Mouse (Mus musculus): ENCODE data around the gene Cbx6.

Cbx6 gene

GRCm38 (mm10) chr15:79805246-79805645 lies 29.2 kb downstream of the Cbx6 start:
- intact Hi-C loops (cut with DNase I) = loop anchor here (5.0 kb wide), 1 partner anchor 48 kb away; no protein-coding TSS in a partner anchor

- intact Hi-C loops (cut with DNase I) = loop anchor here (5.0 kb wide), 1 partner anchor 47 kb away; no protein-coding TSS in a partner anchor
These were observed 30.0 kb downstream of the Cbx6 start, which contains the start of gene Nptxr for GRCm38 (mm10) chr15:79804352-79805071. TSS of gene Nptxr (minus strand) at chr15:79804766.

- intact Hi-C loops (cut with DNase I) = no loop called here
These were observed 30.7 kb downstream of the Cbx6 start for GRCm38 (mm10) chr15:79803533-79804351.

- intact Hi-C loops (cut with DNase I) = no loop called here
These were observed 32.2 kb downstream of the Cbx6 start for GRCm38 (mm10) chr15:79802304-79802703.

GRCm38 (mm10) chr15:79801646-79802045 lies 32.8 kb downstream of the Cbx6 start:
- intact Hi-C loops (cut with DNase I) = no loop called here

- intact Hi-C loops (cut with DNase I) = no loop called here
These were observed 33.8 kb downstream of the Cbx6 start for GRCm38 (mm10) chr15:79800701-79801100.

GRCm38 (mm10) chr15:79798591-79798990 lies 35.9 kb downstream of the Cbx6 start:
- intact Hi-C loops (cut with DNase I) = no loop called here

- intact Hi-C loops (cut with DNase I) = no loop called here
These were observed 36.8 kb downstream of the Cbx6 start for GRCm38 (mm10) chr15:79797680-79798079.

GRCm38 (mm10) chr15:79797096-79797495 lies 37.4 kb downstream of the Cbx6 start:
- intact Hi-C loops (cut with DNase I) = no loop called here

GRCm38 (mm10) chr15:79796256-79796655 lies 38.2 kb downstream of the Cbx6 start:
- intact Hi-C loops (cut with DNase I) = no loop called here

- intact Hi-C loops (cut with DNase I) = no loop called here
These were observed 40.3 kb downstream of the Cbx6 start for GRCm38 (mm10) chr15:79794173-79794572.

- intact Hi-C loops (cut with DNase I) = no loop called here
These were observed 41.4 kb downstream of the Cbx6 start for GRCm38 (mm10) chr15:79793076-79793475.

- intact Hi-C loops (cut with DNase I) = no loop called here
These were observed 42.0 kb downstream of the Cbx6 start for GRCm38 (mm10) chr15:79792455-79792854.

- intact Hi-C loops (cut with DNase I) = no loop called here
These were observed 43.0 kb downstream of the Cbx6 start for GRCm38 (mm10) chr15:79791502-79791901.

- intact Hi-C loops (cut with DNase I) = no loop called here
These were observed 43.6 kb downstream of the Cbx6 start for GRCm38 (mm10) chr15:79790905-79791304.

GRCm38 (mm10) chr15:79790111-79790510 lies 44.4 kb downstream of the Cbx6 start:
- intact Hi-C loops (cut with DNase I) = no loop called here

- intact Hi-C loops (cut with DNase I) = no loop called here
These were observed 46.7 kb downstream of the Cbx6 start for GRCm38 (mm10) chr15:79787815-79788214.

GRCm38 (mm10) chr15:79785056-79785455 lies 49.4 kb downstream of the Cbx6 start:
- intact Hi-C loops (cut with DNase I) = no loop called here

- intact Hi-C loops (cut with DNase I) = no loop called here
These were observed 56.7 kb downstream of the Cbx6 start, which contains the start of gene Dnal4 for GRCm38 (mm10) chr15:79777749-79778148. TSS of gene Dnal4 (minus strand) at chr15:79777849.

GRCm38 (mm10) chr15:79775662-79776061 lies 58.8 kb downstream of the Cbx6 start:
- intact Hi-C loops (cut with DNase I) = no loop called here

- intact Hi-C loops (cut with DNase I) = no loop called here
These were observed 60.1 kb downstream of the Cbx6 start for GRCm38 (mm10) chr15:79774117-79775027.
